Mouse (Mus musculus): Measurements from ENCODE around the gene Atp2b2. TPM values are rescaled to one million over a fixed set of nuclear protein-coding genes. Genes with fewer than 3 reads are reported as not detected.

The Atp2b2 gene
- polyA plus RNA-seq, 1 experiment from 2014 or later, result 23.5 TPM

GRCm38 (mm10) chr6:113933261-113934151 is 108.9 kb downstream of the Atp2b2 start:
- H3K4me1 ChIP-seq (ENCODE audit: control insufficient read depth, insufficient read depth, low read length), result peaks cover 10% of the 10 kb centered on the region
- H3K4me3 ChIP-seq (replicated peaks; ENCODE audit: low read depth, low read length), result no peak overlapping the region
- no peaks in the 10 kb centered on the region for H3K36me3 ChIP-seq (ENCODE audit: control insufficient read depth, insufficient read depth, low read length)
- 52% methylated on average over 14 of the region's 14 CpGs for WGBS
- no peak for DNase-seq
- H3K4me2 ChIP-seq (ENCODE audit: low read length), result no peak overlapping the region
- no peak for ATAC-seq (ENCODE audit: low FRiP score, low TSS enrichment)
- no peaks in the 10 kb centered on the region; the same call in 1 of the 2 replicates for H3K27me3 ChIP-seq (ENCODE audit: control insufficient read depth, insufficient read depth, low read length)
- no peaks in the 10 kb centered on the region for H3K9me3 ChIP-seq (ENCODE audit: control insufficient read depth, low read length)
- no peak overlapping the region for H3K27ac ChIP-seq (replicated peaks; ENCODE audit: low read depth, low read length)
- H3K9ac ChIP-seq (replicated peaks; ENCODE audit: low read length), result no peak overlapping the region; the same call in 1 of the 2 replicates

DNA sequence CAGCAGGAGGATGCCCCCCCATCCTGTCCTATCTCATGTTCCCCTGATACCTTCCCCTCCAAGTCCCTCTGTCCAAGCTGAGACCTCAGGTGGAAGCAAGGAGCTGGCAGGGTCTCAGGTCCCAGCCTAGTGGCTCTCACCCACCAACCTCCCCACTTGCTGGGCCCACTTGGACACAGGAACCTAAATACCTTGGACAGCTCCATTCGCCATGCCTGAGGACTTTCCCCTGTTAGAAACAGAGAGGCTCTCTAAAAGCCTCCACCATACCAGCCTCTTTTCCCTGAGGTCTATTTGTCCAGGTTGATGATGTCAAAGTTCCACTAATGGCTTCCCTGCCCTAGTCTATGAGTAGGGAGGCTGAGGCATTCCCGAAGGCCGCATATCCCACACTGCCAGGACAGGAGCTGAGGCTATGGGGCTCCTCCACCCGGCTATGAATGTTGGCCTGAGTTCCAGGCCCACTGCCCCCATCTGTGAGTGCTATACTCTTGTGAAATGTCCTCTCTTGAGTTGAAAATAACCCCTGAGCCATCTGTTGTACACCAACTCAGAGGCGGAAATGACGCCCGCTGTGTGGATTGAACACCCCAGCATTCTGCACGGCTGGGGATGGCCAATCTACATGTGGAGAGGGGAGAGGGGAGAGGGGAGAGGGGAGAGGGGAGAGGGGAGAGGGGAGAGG is 113.1 kb downstream of the Atp2b2 start:
- Histone ChIP-seq H3K4me3 (replicated peaks; ENCODE audit: low read depth, low read length) (no peak overlapping the region), H3K36me3 (ENCODE audit: control insufficient read depth, insufficient read depth, low read length) (no peaks in the 10 kb centered on the region), H3K27me3 (ENCODE audit: control insufficient read depth, insufficient read depth, low read length) (no peaks in the 10 kb centered on the region), H3K27ac (replicated peaks; ENCODE audit: low read depth, low read length) (no peak overlapping the region), H3K9ac (replicated peaks; ENCODE audit: low read length) (no peak overlapping the region), H3K9me3 (ENCODE audit: control insufficient read depth, low read length) (no peaks in the 10 kb centered on the region), H3K4me2 (ENCODE audit: low read length) (no peak overlapping the region), H3K4me1 (ENCODE audit: control insufficient read depth, insufficient read depth, low read length) (no peaks in the 10 kb centered on the region)
- WGBS, result 82% methylated on average over 8 of the region's 8 CpGs
- ATAC-seq (ENCODE audit: low FRiP score, low TSS enrichment) (no peak), DNase-seq (no peak)

GRCm38 (mm10) chr6:113923249-113923648 is 119.2 kb downstream of the Atp2b2 start:
- no peak overlapping the region for H3K9ac ChIP-seq (replicated peaks; ENCODE audit: low read length)
- no peak overlapping the region for H3K4me2 ChIP-seq (ENCODE audit: low read length)
- H3K36me3 ChIP-seq (ENCODE audit: control insufficient read depth, insufficient read depth, low read length), result no peaks in the 10 kb centered on the region
- WGBS, result 62% methylated on average over 4 of the region's 4 CpGs
- no peak overlapping the region for H3K27ac ChIP-seq (replicated peaks; ENCODE audit: low read depth, low read length)
- no peaks in the 10 kb centered on the region for H3K27me3 ChIP-seq (ENCODE audit: control insufficient read depth, insufficient read depth, low read length)
- ATAC-seq (ENCODE audit: low FRiP score, low TSS enrichment) (no peak), DNase-seq (no peak)
- H3K4me1 ChIP-seq (ENCODE audit: control insufficient read depth, insufficient read depth, low read length), result no peaks in the 10 kb centered on the region
- H3K4me3 ChIP-seq (replicated peaks; ENCODE audit: low read depth, low read length), result no peak overlapping the region
- no peaks in the 10 kb centered on the region for H3K9me3 ChIP-seq (ENCODE audit: control insufficient read depth, low read length)

- H3K4me2 ChIP-seq (ENCODE audit: low read length), result no peak overlapping the region
- no peak for ATAC-seq (ENCODE audit: low FRiP score, low TSS enrichment)
These were observed 121.9 kb downstream of the Atp2b2 start for GRCm38 (mm10) chr6:113920466-113920865.

GRCm38 (mm10) chr6:113912753-113913152 is 129.7 kb downstream of the Atp2b2 start:
- H3K27ac ChIP-seq (replicated peaks; ENCODE audit: low read depth, low read length), result no peak overlapping the region
- H3K27me3 ChIP-seq (ENCODE audit: control insufficient read depth, insufficient read depth, low read length), result no peaks in the 10 kb centered on the region
- ATAC-seq (ENCODE audit: low FRiP score, low TSS enrichment) (no peak), DNase-seq (no peak)
- no peaks in the 10 kb centered on the region for H3K4me1 ChIP-seq (ENCODE audit: control insufficient read depth, insufficient read depth, low read length)
- H3K9ac ChIP-seq (replicated peaks; ENCODE audit: low read length), result no peak overlapping the region
- H3K4me2 ChIP-seq (ENCODE audit: low read length), result no peak overlapping the region
- no peaks in the 10 kb centered on the region for H3K36me3 ChIP-seq (ENCODE audit: control insufficient read depth, insufficient read depth, low read length)
- 76% methylated on average over 3 of the region's 3 CpGs for WGBS
- no peak overlapping the region for H3K4me3 ChIP-seq (replicated peaks; ENCODE audit: low read depth, low read length)
- H3K9me3 ChIP-seq (ENCODE audit: control insufficient read depth, low read length), result no peaks in the 10 kb centered on the region

More at GRCm38 (mm10) chr6:113920466-113920865, 121.9 kb downstream of the Atp2b2 start:
- H3K27me3 ChIP-seq (ENCODE audit: control insufficient read depth, insufficient read depth, low read length), result no peaks in the 10 kb centered on the region
- H3K9me3 ChIP-seq (ENCODE audit: control insufficient read depth, low read length), result no peaks in the 10 kb centered on the region
- H3K9ac ChIP-seq (replicated peaks; ENCODE audit: low read length), result no peak overlapping the region
- DNase-seq, result no peak
- H3K4me1 ChIP-seq (ENCODE audit: control insufficient read depth, insufficient read depth, low read length), result no peaks in the 10 kb centered on the region
- no peak overlapping the region for H3K4me3 ChIP-seq (replicated peaks; ENCODE audit: low read depth, low read length)
- WGBS, result 74% methylated on average over 5 of the region's 5 CpGs
- H3K27ac ChIP-seq (replicated peaks; ENCODE audit: low read depth, low read length), result no peak overlapping the region
- no peaks in the 10 kb centered on the region for H3K36me3 ChIP-seq (ENCODE audit: control insufficient read depth, insufficient read depth, low read length)

DNA sequence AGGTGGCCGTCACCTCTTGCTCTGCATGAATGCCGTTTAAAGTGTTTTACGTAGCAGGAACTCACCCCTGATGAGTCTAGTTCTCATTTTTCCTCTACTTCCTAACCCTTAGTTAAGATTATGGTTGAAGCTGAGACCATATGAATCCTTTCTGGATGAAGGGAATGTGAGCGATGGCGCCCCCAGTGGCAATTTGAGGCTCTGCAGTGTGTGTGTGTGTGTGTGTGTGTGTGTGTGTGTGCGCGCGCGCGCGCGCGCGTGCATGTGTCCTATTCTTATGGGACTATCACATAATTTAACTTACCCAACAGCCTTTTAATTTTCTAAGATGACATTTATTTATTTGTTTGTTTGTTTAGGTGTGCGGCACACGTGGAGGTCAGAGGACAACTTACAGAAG is 131.3 kb downstream of the Atp2b2 start:
- Histone ChIP-seq H3K4me2 (ENCODE audit: low read length) (no peak overlapping the region), H3K9me3 (ENCODE audit: control insufficient read depth, low read length) (no peaks in the 10 kb centered on the region), H3K4me3 (replicated peaks; ENCODE audit: low read depth, low read length) (no peak overlapping the region), H3K4me1 (ENCODE audit: control insufficient read depth, insufficient read depth, low read length) (no peaks in the 10 kb centered on the region), H3K27me3 (ENCODE audit: control insufficient read depth, insufficient read depth, low read length) (no peaks in the 10 kb centered on the region), H3K36me3 (ENCODE audit: control insufficient read depth, insufficient read depth, low read length) (no peaks in the 10 kb centered on the region), H3K9ac (replicated peaks; ENCODE audit: low read length) (no peak overlapping the region), H3K27ac (replicated peaks; ENCODE audit: low read depth, low read length) (no peak overlapping the region)
- DNase-seq, result no peak
- no peak for ATAC-seq (ENCODE audit: low FRiP score, low TSS enrichment)
- WGBS, result 76% methylated on average over 16 of the region's 16 CpGs

DNA sequence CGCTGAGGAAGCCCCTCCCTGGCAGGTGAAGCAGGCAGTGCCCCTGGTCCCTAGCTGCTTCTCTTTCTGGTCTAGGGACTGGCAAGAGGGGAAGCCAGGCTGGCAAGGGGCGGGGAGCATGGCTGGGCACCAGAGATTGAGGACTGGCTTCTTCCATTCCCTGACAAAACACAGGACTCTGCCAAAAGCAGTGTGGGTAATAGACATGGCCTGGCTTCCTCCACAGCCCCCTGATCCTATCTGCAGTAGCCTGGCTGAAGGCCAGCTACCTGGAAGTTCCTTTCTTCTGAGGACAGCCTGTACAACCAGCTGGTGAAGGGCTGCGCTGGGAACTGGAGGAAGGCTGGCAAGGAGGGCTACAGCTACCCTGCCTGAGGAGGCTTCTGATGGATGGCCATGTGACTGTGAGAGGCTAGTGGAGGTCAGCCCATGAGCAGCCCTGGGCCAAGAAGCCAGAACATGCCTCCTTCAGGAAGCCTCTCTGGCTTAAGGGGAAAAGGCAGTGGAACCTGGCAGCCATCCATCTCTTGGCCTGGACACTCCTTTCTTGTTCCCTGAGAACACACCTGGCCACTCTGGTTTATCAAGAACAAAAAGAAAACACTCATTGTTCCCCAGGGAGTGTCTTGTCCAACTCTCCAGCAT is 131.9 kb downstream of the Atp2b2 start:
- no peaks in the 10 kb centered on the region for H3K4me1 ChIP-seq (ENCODE audit: control insufficient read depth, insufficient read depth, low read length)
- H3K36me3 ChIP-seq (ENCODE audit: control insufficient read depth, insufficient read depth, low read length), result no peaks in the 10 kb centered on the region
- no peak overlapping the region for H3K27ac ChIP-seq (replicated peaks; ENCODE audit: low read depth, low read length)
- H3K9ac ChIP-seq (replicated peaks; ENCODE audit: low read length), result no peak overlapping the region
- WGBS, result 81% methylated on average over 3 of the region's 3 CpGs
- no peak for ATAC-seq (ENCODE audit: low FRiP score, low TSS enrichment)
- no peak overlapping the region for H3K4me3 ChIP-seq (replicated peaks; ENCODE audit: low read depth, low read length)
- H3K9me3 ChIP-seq (ENCODE audit: control insufficient read depth, low read length), result no peaks in the 10 kb centered on the region
- DNase-seq, result no peak
- no peak overlapping the region for H3K4me2 ChIP-seq (ENCODE audit: low read length)
- H3K27me3 ChIP-seq (ENCODE audit: control insufficient read depth, insufficient read depth, low read length), result no peaks in the 10 kb centered on the region

DNA sequence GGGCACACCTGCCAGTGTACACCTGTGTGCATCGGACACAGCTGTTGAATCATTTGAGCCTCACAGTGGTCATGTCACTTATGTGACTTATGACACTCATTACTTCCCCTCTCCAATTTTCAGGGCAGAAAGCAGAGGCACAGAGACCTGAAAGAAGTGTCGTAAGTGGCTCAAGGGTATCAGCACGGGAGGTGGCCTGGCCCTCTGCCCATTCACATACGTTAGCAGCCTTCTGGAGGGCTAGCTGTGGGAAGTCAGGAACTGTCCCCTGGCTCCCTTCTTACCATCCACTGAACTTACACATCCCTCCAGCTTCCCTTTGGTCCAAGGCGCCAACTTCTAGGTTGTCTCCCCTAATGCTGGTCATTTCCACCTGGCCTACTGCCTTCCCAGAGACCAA is 132.6 kb downstream of the Atp2b2 start:
- no peaks in the 10 kb centered on the region for H3K9me3 ChIP-seq (ENCODE audit: control insufficient read depth, low read length)
- H3K4me3 ChIP-seq (replicated peaks; ENCODE audit: low read depth, low read length), result no peak overlapping the region
- no peak overlapping the region for H3K27ac ChIP-seq (replicated peaks; ENCODE audit: low read depth, low read length)
- no peak overlapping the region for H3K9ac ChIP-seq (replicated peaks; ENCODE audit: low read length)
- ATAC-seq (ENCODE audit: low FRiP score, low TSS enrichment) (no peak), DNase-seq (no peak)
- WGBS, result 73% methylated on average over 5 of the region's 5 CpGs
- no peaks in the 10 kb centered on the region for H3K27me3 ChIP-seq (ENCODE audit: control insufficient read depth, insufficient read depth, low read length)
- no peak overlapping the region for H3K4me2 ChIP-seq (ENCODE audit: low read length)
- no peaks in the 10 kb centered on the region for H3K36me3 ChIP-seq (ENCODE audit: control insufficient read depth, insufficient read depth, low read length)
- H3K4me1 ChIP-seq (ENCODE audit: control insufficient read depth, insufficient read depth, low read length), result no peaks in the 10 kb centered on the region
